Mouse (Mus musculus) hindbrain, embryonic 12.5 days (tissue): ENCODE measurements around the gene Per1. TPM values are rescaled to one million over a fixed set of nuclear protein-coding genes. Genes with fewer than 3 reads are reported as not detected.

ENCODE experiments used
- ATAC-seq: fragments of 200-750 bp; cut with Nextera tagmentation; 2 replicates; pipeline ENCODE4 v1.8.0; 2017; ENCODE audit warnings: moderate TSS enrichment; ENCODE audit not compliant: low FRiP score
- H3K27ac ChIP-seq: fragments of 300-500 bp; sonication (generic); 2 replicates; pipeline ENCODE4 v1.5.1; 2016; ENCODE audit warnings: mild to moderate bottlenecking
- H3K27me3 ChIP-seq: fragments of 300-500 bp; sonication (generic); 2 replicates; pipeline ENCODE4 v1.6.1; 2016; ENCODE audit warnings: mild to moderate bottlenecking
- H3K36me3 ChIP-seq: fragments of 300-500 bp; sonication (generic); 2 replicates; pipeline ENCODE4 v1.6.1; 2016; ENCODE audit warnings: mild to moderate bottlenecking
- H3K4me1 ChIP-seq: fragments of 300-500 bp; sonication (generic); 2 replicates; pipeline ENCODE4 v1.6.1; 2016
- H3K4me2 ChIP-seq: fragments of 300-500 bp; sonication (generic); replicated peaks from 2 replicates; pipeline ENCODE4 v1.6.1; 2016; ENCODE audit warnings: mild to moderate bottlenecking
- H3K4me3 ChIP-seq: fragments of 300-500 bp; sonication (generic); 2 replicates; pipeline ENCODE4 v1.5.1; 2016; ENCODE audit warnings: mild to moderate bottlenecking
- H3K9ac ChIP-seq: fragments of 300-500 bp; sonication (generic); 2 replicates; pipeline ENCODE4 v1.6.1; 2016; ENCODE audit warnings: mild to moderate bottlenecking, moderate library complexity
- H3K9me3 ChIP-seq: fragments of 300-500 bp; sonication (generic); replicated peaks from 2 replicates; pipeline ENCODE4 v1.6.1; 2016; ENCODE audit warnings: mild to moderate bottlenecking
- WGBS: fragments of 180-500 bp; shearing (Covaris S2); methylation state at CpG from one replicate; pipeline ENCODE4 v1.1.7; 2016; 5-methylcytosine and 5-hydroxymethylcytosine counted together
- polyA plus RNA-seq: library from polyadenylated mRNA; unstranded; fragments of >200 nt; fragmentation: Nextera tagmentation; extraction: Ambion mirVana; gene quantifications from 2 replicates; pipeline ENCODE4 v1.2.1, GENCODE M21; 2016

The Per1 gene
- polyA plus RNA-seq, 1 experiment from 2014 or later: 9.8 TPM

GRCm38 (mm10) chr11:69104487-69104886 is 9.5 kb downstream of the Per1 start:
- Histone ChIP-seq H3K4me1 (peaks cover 13% of the 10 kb centered on the region), H3K9ac (no peak overlapping the region), H3K4me3 (no peak overlapping the region), H3K27me3 (no peaks in the 10 kb centered on the region), H3K9me3 (no peaks in the 10 kb centered on the region), H3K36me3 (peaks cover 88% of the 10 kb centered on the region), H3K27ac (no peak overlapping the region), H3K4me2 (no peak overlapping the region)
- WGBS: 88% methylated on average over 14 of the region's 14 CpGs
- no peak for ATAC-seq

DNA sequence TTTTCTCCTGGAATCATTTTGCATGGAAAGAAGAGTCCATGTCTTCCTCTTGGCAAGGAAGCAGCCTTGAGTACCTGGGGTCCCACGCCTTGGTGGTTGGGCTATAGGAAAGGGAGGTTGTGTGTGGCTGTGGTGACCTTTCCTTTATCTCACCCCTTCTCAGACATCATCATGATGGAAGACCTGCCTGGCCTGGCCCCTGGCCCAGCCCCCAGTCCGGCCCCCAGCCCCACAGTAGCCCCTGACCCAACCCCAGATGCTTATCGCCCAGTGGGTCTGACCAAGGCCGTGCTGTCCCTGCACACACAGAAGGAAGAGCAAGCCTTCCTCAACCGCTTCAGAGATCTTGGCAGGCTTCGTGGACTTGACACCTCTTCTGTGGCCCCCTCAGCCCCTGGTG is 10.2 kb downstream of the Per1 start:
- no peak overlapping the region for H3K27ac ChIP-seq
- H3K4me3 ChIP-seq: no peak overlapping the region
- no peak overlapping the region for H3K4me2 ChIP-seq
- no peaks in the 10 kb centered on the region for H3K9me3 ChIP-seq
- H3K9ac ChIP-seq: no peak overlapping the region
- H3K36me3 ChIP-seq: peaks cover 90% of the 10 kb centered on the region
- 94% methylated on average over 6 of the region's 6 CpGs for WGBS
- no peaks in the 10 kb centered on the region for H3K27me3 ChIP-seq
- ATAC-seq: no peak
- H3K4me1 ChIP-seq: peaks cover 6% of the 10 kb centered on the region

DNA sequence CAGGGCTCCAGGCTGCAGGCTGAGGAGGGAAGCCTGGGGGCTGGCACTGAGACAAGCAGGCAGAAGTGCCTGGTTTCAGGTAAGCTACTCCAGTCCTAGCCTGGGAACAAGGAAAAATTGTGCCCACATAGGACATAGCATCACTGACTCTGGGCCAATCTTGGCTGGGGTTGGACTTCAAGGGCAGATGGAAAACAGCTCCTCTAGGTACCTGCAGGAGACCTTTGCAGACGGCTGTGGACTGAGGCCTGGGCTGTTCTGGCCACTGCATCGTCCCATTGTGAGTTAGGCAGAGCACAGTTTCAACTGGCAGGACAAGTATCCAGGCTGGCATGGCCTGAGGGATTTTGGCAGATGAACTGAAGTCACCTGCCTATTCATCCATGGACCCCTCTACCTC is 10.8 kb downstream of the Per1 start:
- H3K36me3 ChIP-seq: peaks cover 87% of the 10 kb centered on the region
- H3K27ac ChIP-seq: no peak overlapping the region
- no peak overlapping the region for H3K9ac ChIP-seq
- no peak overlapping the region for H3K4me3 ChIP-seq
- no peak for ATAC-seq
- no peaks in the 10 kb centered on the region for H3K9me3 ChIP-seq
- H3K4me2 ChIP-seq: no peak overlapping the region
- no peaks in the 10 kb centered on the region for H3K27me3 ChIP-seq
- H3K4me1 ChIP-seq: 0 out of 2 replicates have a peak, but pooled peaks cover under 1% of the 10 kb centered on the region
- WGBS: 82% methylated on average over 2 of the region's 2 CpGs

GRCm38 (mm10) chr11:69106299-69106698 is 11.3 kb downstream of the Per1 start:
- no peaks in the 10 kb centered on the region; the same call in 1 of the 2 replicates for H3K27me3 ChIP-seq
- H3K9me3 ChIP-seq: no peaks in the 10 kb centered on the region
- H3K9ac ChIP-seq: no peak overlapping the region
- no peak overlapping the region for H3K4me2 ChIP-seq
- no peak for ATAC-seq
- H3K4me3 ChIP-seq: no peak overlapping the region
- peaks cover 82% of the 10 kb centered on the region for H3K36me3 ChIP-seq
- WGBS: 90% methylated on average over 11 of the region's 11 CpGs
- H3K27ac ChIP-seq: no peak overlapping the region
- peaks cover 1% of the 10 kb centered on the region; the same call in 1 of the 2 replicates for H3K4me1 ChIP-seq

GRCm38 (mm10) chr11:69106842-69107241 is 11.8 kb downstream of the Per1 start:
- no peak overlapping the region for H3K9ac ChIP-seq
- H3K4me3 ChIP-seq: no peak overlapping the region
- H3K4me2 ChIP-seq: no peak overlapping the region
- H3K27me3 ChIP-seq: no peaks in the 10 kb centered on the region; the same call in 1 of the 2 replicates
- WGBS: 89% methylated on average over 11 of the region's 11 CpGs
- no peak for ATAC-seq
- no peaks in the 10 kb centered on the region for H3K9me3 ChIP-seq
- H3K4me1 ChIP-seq: peaks cover 4% of the 10 kb centered on the region; the same call in 1 of the 2 replicates
- peaks cover 77% of the 10 kb centered on the region for H3K36me3 ChIP-seq
- no peak overlapping the region for H3K27ac ChIP-seq

GRCm38 (mm10) chr11:69107676-69108075 is 12.7 kb downstream of the Per1 start:
- Histone ChIP-seq H3K27me3 (peaks cover 5% of the 10 kb centered on the region), H3K9me3 (no peaks in the 10 kb centered on the region), H3K4me2 (no peak overlapping the region), H3K27ac (no peak overlapping the region), H3K36me3 (peaks cover 68% of the 10 kb centered on the region), H3K9ac (no peak overlapping the region), H3K4me3 (no peak overlapping the region), H3K4me1 (peaks cover 8% of the 10 kb centered on the region; the same call in 1 of the 2 replicates)
- no peak for ATAC-seq
- 92% methylated on average over 11 of the region's 11 CpGs for WGBS

DNA sequence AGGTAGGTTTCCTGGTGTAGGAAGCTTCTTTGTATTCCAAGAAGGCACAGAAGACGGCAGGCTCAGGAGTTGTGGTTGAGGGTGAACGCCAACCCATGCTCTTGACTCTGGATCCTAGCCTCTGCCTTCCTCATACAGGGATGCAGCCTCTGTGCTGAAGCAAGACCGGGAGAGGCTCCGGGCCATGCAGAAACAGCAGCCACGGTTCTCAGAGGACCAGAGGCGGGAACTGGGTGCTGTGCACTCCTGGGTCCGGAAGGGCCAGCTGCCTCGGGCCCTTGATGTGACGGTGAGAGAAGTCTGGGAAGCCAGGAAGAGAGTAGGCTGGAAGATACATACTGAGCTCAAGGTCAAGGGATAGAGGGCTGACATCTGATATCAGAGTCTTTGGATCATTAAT is 13.2 kb downstream of the Per1 start:
- peaks cover 8% of the 10 kb centered on the region; the same call in 1 of the 2 replicates for H3K4me1 ChIP-seq
- H3K36me3 ChIP-seq: peaks cover 63% of the 10 kb centered on the region
- no peak overlapping the region for H3K4me2 ChIP-seq
- no peak overlapping the region for H3K4me3 ChIP-seq
- no peak overlapping the region for H3K9ac ChIP-seq
- peaks cover 10% of the 10 kb centered on the region for H3K27me3 ChIP-seq
- no peak for ATAC-seq
- 93% methylated on average over 9 of the region's 9 CpGs for WGBS
- no peaks in the 10 kb centered on the region for H3K9me3 ChIP-seq
- no peak overlapping the region for H3K27ac ChIP-seq

DNA sequence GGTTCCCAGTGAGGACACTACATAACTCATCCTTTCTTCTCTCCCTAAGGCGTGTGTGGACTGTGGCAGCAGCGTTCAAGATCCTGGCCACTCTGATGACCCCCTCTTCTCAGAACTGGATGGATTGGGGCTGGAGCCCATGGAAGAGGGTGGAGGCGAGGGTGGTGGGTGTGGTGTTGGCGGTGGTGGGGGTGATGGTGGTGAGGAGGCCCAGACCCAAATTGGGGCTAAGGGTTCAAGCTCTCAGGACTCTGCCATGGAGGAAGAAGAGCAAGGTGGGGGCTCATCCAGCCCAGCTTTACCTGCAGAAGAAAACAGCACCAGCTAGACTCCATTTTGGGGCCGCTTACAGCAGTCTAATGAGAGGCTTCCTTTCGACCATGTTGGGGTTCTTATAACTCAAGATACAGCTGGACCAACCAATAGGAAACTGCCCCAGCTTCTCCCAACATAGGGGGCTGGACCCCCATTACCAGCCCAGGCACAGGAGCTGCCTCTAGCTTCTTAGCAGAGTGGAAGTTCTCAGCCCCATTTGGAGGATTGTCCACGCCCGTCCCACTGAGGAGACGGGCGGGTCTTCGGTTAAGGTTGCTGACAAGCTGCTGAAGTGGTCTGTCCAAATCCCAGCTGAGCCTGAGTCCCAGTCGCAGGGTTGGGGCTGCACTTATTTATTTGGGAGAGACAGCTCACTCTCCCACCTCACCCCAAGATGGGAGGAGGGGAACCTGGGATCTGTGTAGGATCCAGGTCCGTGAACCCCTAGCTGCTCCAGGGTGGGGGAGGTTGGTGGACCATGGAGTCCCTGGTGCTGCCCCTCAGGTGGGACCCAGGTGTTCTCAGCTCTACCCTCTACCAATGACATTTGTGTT is 14.2 kb downstream of the Per1 start:
- Histone ChIP-seq H3K9me3 (no peaks in the 10 kb centered on the region), H3K27me3 (peaks cover 16% of the 10 kb centered on the region), H3K36me3 (peaks cover 53% of the 10 kb centered on the region), H3K4me3 (no peak overlapping the region), H3K27ac (no peak overlapping the region), H3K4me1 (peaks cover 8% of the 10 kb centered on the region; the same call in 1 of the 2 replicates), H3K4me2 (0 out of 2 replicates have a peak overlapping the region, but pooled peaks have one; percentile 50), H3K9ac (no peak overlapping the region)
- no peak for ATAC-seq
- 83% methylated on average over 13 of the region's 13 CpGs for WGBS

GRCm38 (mm10) chr11:69110319-69111046 is 15.5 kb downstream of the Per1 start:
- Histone ChIP-seq H3K36me3 (peaks cover 40% of the 10 kb centered on the region), H3K9me3 (no peaks in the 10 kb centered on the region), H3K4me3 (peak overlapping the region; percentile 44), H3K27me3 (peaks cover 27% of the 10 kb centered on the region), H3K4me1 (peaks cover 8% of the 10 kb centered on the region; the same call in 1 of the 2 replicates), H3K9ac (peak overlapping the region; percentile 41), H3K27ac (no peak overlapping the region), H3K4me2 (peak overlapping the region; percentile 50)
- under 1% methylated on average over 30 of the region's 30 CpGs for WGBS
- ATAC-seq: no peak

GRCm38 (mm10) chr11:69111051-69111810 is 16.2 kb downstream of the Per1 start:
- 5% methylated on average over 21 of the region's 21 CpGs for WGBS
- Histone ChIP-seq H3K4me2 (peak overlapping the region; percentile 50), H3K27me3 (peaks cover 34% of the 10 kb centered on the region), H3K36me3 (peaks cover 33% of the 10 kb centered on the region), H3K4me3 (peak overlapping the region; percentile 44), H3K9ac (peak overlapping the region; percentile 41), H3K9me3 (no peaks in the 10 kb centered on the region), H3K27ac (no peak overlapping the region), H3K4me1 (peaks cover 8% of the 10 kb centered on the region; the same call in 1 of the 2 replicates)
- no peak for ATAC-seq

GRCm38 (mm10) chr11:69111865-69112264 is 16.8 kb downstream of the Per1 start:
- no peak for ATAC-seq
- no peak overlapping the region for H3K9ac ChIP-seq
- no peak overlapping the region for H3K4me3 ChIP-seq
- peaks cover 9% of the 10 kb centered on the region for H3K4me1 ChIP-seq
- no peaks in the 10 kb centered on the region for H3K9me3 ChIP-seq
- H3K4me2 ChIP-seq: no peak overlapping the region; the same call in 1 of the 2 replicates
- 68% methylated on average over 4 of the region's 4 CpGs for WGBS
- H3K27me3 ChIP-seq: peaks cover 40% of the 10 kb centered on the region
- peaks cover 28% of the 10 kb centered on the region for H3K36me3 ChIP-seq
- no peak overlapping the region for H3K27ac ChIP-seq

- no peak overlapping the region for H3K27ac ChIP-seq
- H3K27me3 ChIP-seq: peaks cover 43% of the 10 kb centered on the region
- no peak overlapping the region for H3K9ac ChIP-seq
- H3K9me3 ChIP-seq: no peaks in the 10 kb centered on the region
- peaks cover 14% of the 10 kb centered on the region for H3K4me1 ChIP-seq
- 67% methylated on average over 3 of the region's 3 CpGs for WGBS
- no peak overlapping the region for H3K4me2 ChIP-seq
- no peak for ATAC-seq
- peaks cover 6% of the 10 kb centered on the region; the same call in 1 of the 2 replicates for H3K36me3 ChIP-seq
- no peak overlapping the region for H3K4me3 ChIP-seq
Measured at GRCm38 (mm10) chr11:69114018-69114417, 19.0 kb downstream of the Per1 start.
